Mouse (Mus musculus): ENCODE results near the gene Cebpg. TPM values are rescaled to one million over a fixed set of nuclear protein-coding genes. Genes with fewer than 3 reads are reported as not detected.

Cebpg gene
- polyA plus RNA-seq, 1 experiment, result 12.8 TPM

DNA sequence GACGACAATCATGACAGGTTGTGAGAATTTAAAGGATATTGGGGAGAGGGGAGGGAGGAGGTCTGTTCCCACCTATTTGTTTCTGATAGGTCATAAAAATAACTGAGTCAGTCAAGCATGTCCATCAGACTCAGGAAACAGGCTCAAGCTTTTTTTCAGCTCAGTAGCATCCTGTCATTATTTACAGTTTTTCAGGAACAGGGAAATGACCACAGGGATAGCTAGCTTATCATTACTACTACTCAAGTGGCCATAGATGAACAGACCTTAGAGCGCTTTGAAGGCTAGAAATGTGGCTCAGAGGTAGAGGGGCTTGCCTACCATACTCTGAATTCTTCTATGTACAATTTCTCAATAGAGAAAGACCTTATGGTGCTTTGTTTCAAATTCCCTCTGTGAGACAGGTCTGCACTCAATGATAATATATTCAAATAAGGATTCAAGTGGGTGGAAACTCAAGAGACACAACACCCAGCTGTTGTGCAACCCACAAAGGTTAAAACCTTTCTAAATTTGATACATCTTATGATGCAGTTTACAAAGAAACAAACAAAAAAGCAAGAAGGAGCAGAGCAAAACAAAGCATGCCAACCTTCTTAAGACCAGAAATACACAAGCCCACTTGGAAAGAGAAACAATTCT lies 1.3 kb downstream of the Cebpg start:
- no peak for TF ChIP-seq GATA1 (IDR thresholded peaks at IDR 0.05; ENCODE audit: borderline replicate concordance, low read length)
- H3K4me1 ChIP-seq, result peaks cover 59% of the 10 kb centered on the region

DNA sequence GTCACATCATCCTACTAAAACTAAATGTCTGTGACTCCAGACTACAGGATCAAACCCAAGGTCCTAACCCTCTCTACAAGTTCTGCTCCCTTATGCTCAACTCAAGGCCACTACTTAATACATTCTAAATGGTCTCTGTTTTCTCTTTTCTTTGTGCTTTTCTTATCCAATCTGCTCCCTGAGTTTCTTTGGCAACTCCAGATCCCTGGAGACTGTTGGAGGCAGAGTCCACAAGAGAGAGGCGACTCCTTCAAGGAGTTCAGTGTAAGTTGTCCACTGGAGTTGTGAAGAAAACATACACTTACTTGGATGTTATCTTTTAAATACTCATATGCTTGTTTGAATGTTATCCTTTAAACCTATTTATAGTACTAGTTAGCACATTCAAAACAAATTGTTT lies 2.1 kb downstream of the Cebpg start:
- Histone ChIP-seq H3K4me3 (replicated peaks) (peak overlapping the region; percentile 53), H3K27me3 (replicated peaks) (no peaks in the 10 kb centered on the region), H3K4me1 (peaks cover 62% of the 10 kb centered on the region), H3K36me3 (replicated peaks; ENCODE audit: low read length) (peaks cover 37% of the 10 kb centered on the region), H3K9me3 (no peaks in the 10 kb centered on the region)
- TF ChIP-seq GATA1 (IDR thresholded peaks at IDR 0.05; ENCODE audit: borderline replicate concordance, low read length), result no peak
- no peak for TF ChIP-seq FLI1 (IDR thresholded peaks at IDR 0.05; ENCODE audit: low read length)

More for the DNA sequence above, 1.3 kb downstream of the Cebpg start:
- peak overlapping the region; percentile 94 for H3K4me3 ChIP-seq (replicated peaks)
- no peaks in the 10 kb centered on the region for H3K27me3 ChIP-seq (replicated peaks)
- peaks cover 29% of the 10 kb centered on the region for H3K36me3 ChIP-seq (replicated peaks; ENCODE audit: low read length)
- H3K9me3 ChIP-seq, result peaks cover 8% of the 10 kb centered on the region

DNA sequence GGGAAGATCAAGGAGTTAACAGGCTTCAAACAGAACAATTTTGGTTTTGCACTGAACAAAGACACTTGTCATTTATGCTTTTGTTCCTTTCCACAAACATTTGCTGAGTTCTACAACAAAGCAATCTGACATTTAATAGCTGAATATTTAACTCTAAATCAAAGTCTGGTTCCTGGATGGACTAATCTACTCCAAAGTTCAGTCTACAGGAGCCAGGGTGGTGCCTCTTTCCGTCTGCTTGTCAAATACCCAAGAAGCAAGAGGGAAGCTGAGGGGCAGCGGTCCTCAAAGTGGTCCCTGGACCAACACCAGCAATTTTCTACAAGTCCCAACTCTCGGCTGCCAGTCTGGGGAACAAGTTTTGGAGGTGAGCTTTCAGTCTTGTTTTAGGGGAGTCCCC lies 3.2 kb downstream of the Cebpg start:
- Histone ChIP-seq H3K4me3 (replicated peaks) (no peak overlapping the region), H3K4me1 (peaks cover 68% of the 10 kb centered on the region), H3K36me3 (replicated peaks; ENCODE audit: low read length) (peaks cover 47% of the 10 kb centered on the region), H3K9me3 (no peaks in the 10 kb centered on the region), H3K27me3 (replicated peaks) (no peaks in the 10 kb centered on the region)
- TF ChIP-seq GATA1 (IDR thresholded peaks at IDR 0.05; ENCODE audit: borderline replicate concordance, low read length) (no peak), FLI1 (IDR thresholded peaks at IDR 0.05; ENCODE audit: low read length) (no peak)

DNA sequence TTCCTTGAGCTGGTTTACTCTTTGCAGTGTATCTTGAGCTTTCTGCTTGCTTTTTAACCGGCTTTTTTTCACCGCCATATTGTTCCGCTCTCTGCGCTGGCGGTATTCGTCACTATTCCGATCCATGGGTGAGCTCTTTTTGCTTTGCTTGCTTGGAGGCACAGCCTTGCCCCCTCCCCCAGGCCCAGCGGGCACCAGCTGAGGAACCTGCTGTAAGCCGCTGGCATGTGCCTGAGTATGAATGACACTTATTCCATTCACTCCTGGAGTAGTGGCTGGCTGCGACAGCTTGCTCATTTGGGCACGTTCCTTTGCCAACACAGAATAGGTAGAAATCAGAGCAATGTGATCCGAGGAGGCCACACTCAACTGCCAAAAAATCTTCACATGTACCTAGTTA lies 5.8 kb downstream of the Cebpg start:
- peaks cover 73% of the 10 kb centered on the region for H3K36me3 ChIP-seq (replicated peaks; ENCODE audit: low read length)
- no peaks in the 10 kb centered on the region for H3K27me3 ChIP-seq (replicated peaks)
- TF ChIP-seq GATA1 (IDR thresholded peaks at IDR 0.05; ENCODE audit: borderline replicate concordance, low read length) (no peak), FLI1 (IDR thresholded peaks at IDR 0.05; ENCODE audit: low read length) (no peak)
- no peak overlapping the region for H3K4me3 ChIP-seq (replicated peaks)
- peaks cover 62% of the 10 kb centered on the region for H3K4me1 ChIP-seq
- no peaks in the 10 kb centered on the region for H3K9me3 ChIP-seq

DNA sequence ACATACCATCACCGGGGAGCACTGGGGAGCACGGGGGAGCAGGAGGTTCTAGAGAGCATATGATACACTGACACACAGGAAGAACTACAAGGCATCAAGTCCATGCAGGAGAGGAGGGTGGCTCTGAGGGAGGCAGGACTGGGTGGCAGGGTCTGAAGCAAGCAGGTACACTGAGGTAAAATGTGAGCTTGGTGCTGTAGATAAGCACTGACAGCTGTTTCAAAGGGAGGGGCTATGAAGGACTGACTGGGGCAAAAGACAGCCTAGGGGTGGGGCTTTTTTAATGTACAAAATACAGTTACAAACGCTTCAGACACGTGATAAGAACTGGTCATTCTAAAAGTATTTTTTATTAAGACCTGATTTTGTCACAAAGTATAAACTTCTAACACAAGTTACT lies 10.3 kb downstream of the Cebpg start:
- Histone ChIP-seq H3K36me3 (replicated peaks; ENCODE audit: low read length) (peaks cover 98% of the 10 kb centered on the region), H3K27me3 (replicated peaks) (no peaks in the 10 kb centered on the region), H3K4me1 (peaks cover 51% of the 10 kb centered on the region), H3K9me3 (no peaks in the 10 kb centered on the region), H3K4me3 (replicated peaks) (no peak overlapping the region)
- TF ChIP-seq GATA1 (IDR thresholded peaks at IDR 0.05; ENCODE audit: borderline replicate concordance, low read length) (no peak), FLI1 (IDR thresholded peaks at IDR 0.05; ENCODE audit: low read length) (no peak)

DNA sequence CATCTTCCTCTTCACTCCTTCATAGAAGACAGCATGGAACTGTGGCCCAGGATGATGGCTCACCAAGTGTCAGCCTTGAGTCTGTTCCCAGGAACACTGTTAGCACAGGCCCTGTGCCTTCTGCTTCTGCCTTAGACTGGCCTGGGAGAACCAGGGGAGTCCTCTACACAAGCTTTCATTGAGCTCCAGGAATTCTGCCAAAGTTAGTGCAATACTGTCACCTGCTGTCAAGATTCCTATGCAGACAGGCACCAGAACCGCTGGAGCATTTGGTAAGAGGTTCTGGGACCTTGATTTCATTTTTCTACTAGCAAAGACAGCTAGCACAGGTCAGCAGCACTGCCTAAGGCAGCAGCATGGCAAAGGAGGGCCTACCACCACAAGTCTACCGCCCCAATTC lies 11.7 kb downstream of the Cebpg start:
- TF ChIP-seq GATA1 (IDR thresholded peaks at IDR 0.05; ENCODE audit: borderline replicate concordance, low read length) (no peak), FLI1 (IDR thresholded peaks at IDR 0.05; ENCODE audit: low read length) (no peak)
- H3K4me3 ChIP-seq (replicated peaks), result no peak overlapping the region
- H3K27me3 ChIP-seq (replicated peaks), result no peaks in the 10 kb centered on the region
- peaks cover 98% of the 10 kb centered on the region for H3K36me3 ChIP-seq (replicated peaks; ENCODE audit: low read length)
- H3K4me1 ChIP-seq, result peaks cover 49% of the 10 kb centered on the region
- no peaks in the 10 kb centered on the region for H3K9me3 ChIP-seq

DNA sequence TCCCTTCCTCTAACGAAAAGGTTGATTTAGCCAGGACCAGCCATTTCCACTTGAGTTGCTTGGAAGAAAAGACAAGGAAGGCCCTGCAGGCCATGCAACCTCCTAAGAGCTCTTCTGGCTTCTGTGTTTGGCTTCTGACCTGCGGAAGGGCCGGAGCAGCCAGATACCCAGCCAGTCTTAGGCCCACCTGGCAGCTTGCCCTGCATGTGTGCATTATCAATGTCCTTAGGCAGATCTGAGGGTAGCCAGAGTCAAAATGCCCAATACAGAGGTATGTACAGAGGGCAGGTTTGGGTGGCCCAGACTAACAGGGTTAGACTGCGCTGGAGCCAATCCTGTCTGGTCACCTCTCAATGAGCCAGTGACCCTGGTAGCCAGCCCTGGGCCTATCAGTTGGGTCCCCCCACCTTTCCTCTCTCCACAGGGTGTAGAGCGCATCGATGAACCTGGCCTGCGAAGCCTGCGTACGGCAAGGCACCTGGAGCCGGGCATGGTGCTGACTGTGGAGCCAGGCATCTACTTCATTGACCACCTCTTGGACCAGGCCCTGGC lies 13.0 kb downstream of the Cebpg start:
- TF ChIP-seq GATA1 (IDR thresholded peaks at IDR 0.05; ENCODE audit: borderline replicate concordance, low read length) (no peak), FLI1 (IDR thresholded peaks at IDR 0.05; ENCODE audit: low read length) (no peak)
- H3K36me3 ChIP-seq (replicated peaks; ENCODE audit: low read length), result peaks cover 100% of the 10 kb centered on the region
- H3K9me3 ChIP-seq, result no peaks in the 10 kb centered on the region
- H3K4me3 ChIP-seq (replicated peaks), result no peak overlapping the region
- H3K27me3 ChIP-seq (replicated peaks), result no peaks in the 10 kb centered on the region
- peaks cover 47% of the 10 kb centered on the region for H3K4me1 ChIP-seq

DNA sequence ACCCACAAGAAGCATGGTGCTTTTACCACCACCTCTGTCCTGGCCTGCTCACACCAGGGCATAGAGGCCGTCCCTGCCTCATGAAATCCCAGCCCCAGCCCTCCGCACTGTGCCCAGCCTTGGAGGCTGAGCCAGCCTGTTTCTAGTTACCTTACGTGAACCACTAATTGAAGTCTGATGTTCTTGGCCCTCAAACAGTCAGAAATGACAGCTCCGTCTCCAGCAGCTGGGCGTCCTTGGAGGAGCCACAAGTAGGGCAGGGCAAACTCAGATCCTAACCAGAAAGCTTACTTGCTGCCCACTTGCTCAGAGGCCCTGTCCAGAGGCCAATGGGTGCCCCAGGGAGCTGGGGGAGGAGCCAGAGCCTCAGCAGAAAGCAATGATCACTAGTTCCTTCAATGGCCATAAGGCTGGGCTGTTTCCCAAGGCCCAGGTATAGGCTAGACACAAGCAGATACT lies 13.6 kb downstream of the Cebpg start:
- Histone ChIP-seq H3K4me3 (replicated peaks) (no peak overlapping the region), H3K27me3 (replicated peaks) (no peaks in the 10 kb centered on the region), H3K36me3 (replicated peaks; ENCODE audit: low read length) (peaks cover 100% of the 10 kb centered on the region), H3K4me1 (peaks cover 48% of the 10 kb centered on the region), H3K9me3 (no peaks in the 10 kb centered on the region)
- TF ChIP-seq GATA1 (IDR thresholded peaks at IDR 0.05; ENCODE audit: borderline replicate concordance, low read length) (no peak), FLI1 (IDR thresholded peaks at IDR 0.05; ENCODE audit: low read length) (no peak)

DNA sequence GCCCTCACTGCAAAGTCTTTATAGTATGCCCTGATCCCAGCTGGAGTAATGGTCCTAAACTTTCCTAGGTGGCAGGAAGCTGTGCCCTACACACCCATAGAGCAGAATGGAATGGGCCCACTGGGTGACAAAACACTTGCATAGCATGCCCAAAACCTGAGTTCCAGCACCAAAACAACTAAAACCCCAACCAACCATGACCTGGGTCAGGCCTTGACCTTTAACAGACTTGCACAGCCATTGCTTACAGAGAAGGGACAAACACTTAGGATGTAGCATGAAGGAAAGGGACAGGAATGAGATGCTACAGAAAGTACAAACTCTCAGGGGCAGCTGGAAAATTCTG lies 14.2 kb downstream of the Cebpg start:
- Histone ChIP-seq H3K27me3 (replicated peaks) (no peaks in the 10 kb centered on the region), H3K9me3 (no peaks in the 10 kb centered on the region), H3K36me3 (replicated peaks; ENCODE audit: low read length) (peaks cover 100% of the 10 kb centered on the region), H3K4me1 (peaks cover 50% of the 10 kb centered on the region), H3K4me3 (replicated peaks) (no peak overlapping the region)
- TF ChIP-seq FLI1 (IDR thresholded peaks at IDR 0.05; ENCODE audit: low read length) (no peak), GATA1 (IDR thresholded peaks at IDR 0.05; ENCODE audit: borderline replicate concordance, low read length) (no peak)

DNA sequence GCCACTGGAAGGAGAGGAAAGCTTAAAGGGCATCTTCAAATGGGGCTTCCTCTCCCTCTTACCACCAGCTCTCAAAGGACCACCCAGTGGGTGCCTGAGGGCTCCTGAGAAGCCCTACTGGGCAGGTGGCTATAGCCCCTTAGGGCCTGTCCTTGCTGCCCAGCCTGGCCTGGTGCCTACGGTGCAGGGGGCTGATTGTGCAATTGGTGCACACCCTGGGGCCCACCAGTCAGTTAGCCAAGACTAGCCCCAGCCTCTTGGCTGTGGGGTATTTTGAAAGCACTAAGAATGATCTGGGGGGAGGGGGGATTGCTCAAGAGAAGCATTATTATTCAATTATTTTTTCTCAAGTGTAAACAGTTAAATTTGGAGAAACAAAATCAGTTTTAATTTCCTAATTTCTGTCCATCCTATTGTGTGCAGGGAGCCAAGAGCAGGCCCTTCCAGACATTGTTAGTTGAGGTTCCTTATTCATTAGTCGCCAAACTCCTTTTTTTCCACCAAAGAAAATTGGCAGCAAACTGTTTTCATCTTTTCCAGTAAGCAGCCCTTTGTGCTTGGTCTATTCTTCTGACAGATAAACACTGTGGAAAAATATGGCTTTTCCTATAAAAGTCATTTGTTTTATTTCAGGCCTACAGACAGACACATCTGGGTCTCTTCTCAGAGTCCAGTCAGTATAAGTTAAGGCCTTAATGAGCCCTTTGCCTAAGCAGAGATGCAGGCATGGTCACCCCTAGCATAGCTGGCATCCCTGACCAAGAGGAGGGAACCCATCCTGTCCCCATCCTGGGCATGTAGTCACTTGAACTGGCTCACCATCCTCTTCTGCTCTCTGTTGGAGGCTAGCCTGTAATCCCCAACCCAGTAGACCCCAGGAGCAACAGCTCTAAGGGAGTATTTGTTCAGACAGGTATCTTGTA lies 14.8 kb downstream of the Cebpg start:
- Histone ChIP-seq H3K36me3 (replicated peaks; ENCODE audit: low read length) (peaks cover 100% of the 10 kb centered on the region), H3K9me3 (no peaks in the 10 kb centered on the region)

More for the DNA sequence above, 14.8 kb downstream of the Cebpg start:
- peaks cover 56% of the 10 kb centered on the region for H3K4me1 ChIP-seq
- TF ChIP-seq FLI1 (IDR thresholded peaks at IDR 0.05; ENCODE audit: low read length) (no peak), GATA1 (IDR thresholded peaks at IDR 0.05; ENCODE audit: borderline replicate concordance, low read length) (no peak)
- no peaks in the 10 kb centered on the region for H3K27me3 ChIP-seq (replicated peaks)
- H3K4me3 ChIP-seq (replicated peaks), result no peak overlapping the region
